Mouse (Mus musculus) hematopoietic multipotent progenitor cell, adult 10-12 weeks (in vitro differentiated cells): ENCODE results near the gene Pttg1. TPM values are rescaled to one million over a fixed set of nuclear protein-coding genes. Genes with fewer than 3 reads are reported as not detected.

Experiments used
- polyA plus RNA-seq: library from polyadenylated mRNA; stranded (reverse); fragments of >175 nt; gene quantifications from 2 replicates; pipeline ENCODE4 v1.2.3, GENCODE M21; 2012; ENCODE audit warnings: low replicate concordance

Gene Pttg1
- polyA plus RNA-seq: 5.7 and 7.8 TPM in 2 replicates

DNA sequence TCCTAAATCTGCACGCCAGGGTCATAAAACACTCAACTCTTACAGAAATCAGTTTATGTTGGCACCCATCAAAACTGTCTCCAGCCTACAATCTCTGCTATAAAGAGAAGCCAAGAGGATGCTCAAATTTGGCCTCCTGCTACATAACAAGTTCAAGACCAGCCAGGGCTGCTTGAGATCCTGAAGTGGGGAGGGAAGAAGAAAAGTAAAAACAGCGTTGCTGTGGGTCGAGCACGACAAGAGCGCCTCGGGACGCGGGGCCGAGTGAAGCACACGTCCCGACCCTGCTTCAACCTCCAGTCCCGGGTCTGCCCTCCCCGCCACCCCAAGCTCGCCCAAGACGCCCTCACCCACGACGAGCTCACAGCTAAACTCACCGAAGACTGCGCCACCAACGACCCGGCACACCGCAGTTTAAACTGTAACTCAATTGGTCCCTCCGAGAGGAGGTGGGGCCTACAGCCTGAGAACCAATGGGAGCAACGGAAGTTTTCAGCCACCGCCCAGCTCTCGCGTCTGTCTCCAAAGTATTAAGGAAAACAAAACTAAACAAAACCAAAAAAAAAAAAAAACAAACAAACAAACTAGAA, at the start of gene Pttg1:
Pttg1 (minus strand) TSS at position 428 of the 590 bp plus-strand sequence.

DNA sequence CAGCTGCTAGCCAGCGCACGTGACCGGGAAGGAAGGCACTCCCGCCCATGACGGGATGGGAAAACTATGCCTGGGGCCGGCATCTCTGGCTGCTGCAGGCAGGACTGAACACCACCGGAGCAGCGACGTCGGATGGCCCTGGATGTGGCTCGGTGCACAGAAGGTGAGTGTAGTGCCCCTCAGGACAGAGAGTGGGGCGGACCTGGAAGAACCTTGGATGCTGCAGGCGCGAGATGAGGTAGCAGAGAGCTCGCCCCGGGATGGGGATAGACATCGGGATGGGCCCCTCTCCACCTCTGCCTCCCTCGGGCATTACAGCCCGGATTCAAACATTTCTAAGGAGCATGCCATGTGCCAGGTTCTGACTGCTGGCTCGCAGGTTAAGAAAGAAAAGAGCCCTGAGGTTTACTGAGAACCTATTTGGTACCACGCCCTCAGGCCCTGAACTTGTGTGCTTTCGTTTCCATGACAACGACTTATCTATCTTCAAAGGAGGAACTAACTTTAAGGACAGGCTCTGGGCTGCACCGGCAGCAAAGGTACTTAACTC, 48.2 kb upstream of the Pttg1 start, which contains the start of gene C1qtnf2:
C1qtnf2 (plus strand) TSS at position 52 of the 550 bp plus-strand sequence.

DNA sequence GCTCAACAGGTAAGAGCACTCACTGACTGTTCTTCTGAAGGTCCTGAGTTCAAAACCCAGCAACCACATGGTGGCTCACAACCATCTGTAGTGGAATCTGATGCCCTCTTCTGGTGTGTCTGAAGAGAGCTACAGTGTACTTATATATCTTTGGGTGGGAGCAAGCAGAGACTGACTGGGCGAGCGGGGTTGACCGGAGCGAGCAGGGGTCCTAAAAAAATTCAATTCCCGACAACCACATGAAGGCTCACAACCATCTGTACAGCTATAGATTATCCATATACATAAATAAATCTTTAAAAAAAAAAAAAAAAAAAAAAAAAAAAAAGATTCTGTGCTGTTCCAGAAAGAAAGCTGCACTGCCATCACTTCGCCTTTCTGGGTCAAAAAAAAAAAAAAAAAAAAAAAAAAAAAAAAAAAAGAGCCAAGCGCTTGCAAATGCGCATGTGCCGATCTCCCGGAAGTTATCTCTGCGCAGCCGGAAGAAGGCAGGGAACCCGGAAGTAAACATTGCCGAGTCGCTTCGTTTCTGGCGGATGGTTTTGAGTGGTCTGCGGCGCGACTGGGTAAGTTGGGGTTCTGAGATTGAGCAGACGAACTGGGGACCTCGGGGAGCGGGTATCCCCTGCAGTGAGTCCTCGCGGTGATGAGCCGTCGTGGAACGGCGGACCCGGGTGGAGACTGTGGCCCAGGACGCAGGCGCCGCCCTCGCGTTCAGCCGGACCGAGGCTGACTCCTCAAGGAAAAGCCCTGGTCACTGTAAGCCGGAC, 7.4 kb upstream of the Pttg1 start, which contains the start of gene Slu7:
Slu7 (plus strand) TSS at position 491 of the 770 bp plus-strand sequence.

Other genes with a start within 250 kb of the Pttg1 start
- 2.9 and 8.1 TPM in 2 replicates for gene Slu7, start 7.5 kb upstream of the Pttg1 start, polyA plus RNA-seq
- gene C1qtnf2, start 48.0 kb upstream of the Pttg1 start, polyA plus RNA-seq: 0.18 TPM in 1 of 2 replicates, not detected in the other
- gene Ccnjl, start 102.5 kb upstream of the Pttg1 start, polyA plus RNA-seq: 1.3 and 1.9 TPM in 2 replicates
- gene 4933415A04Rik, start 160.8 kb upstream of the Pttg1 start, polyA plus RNA-seq: not detected in 2 replicates
- gene Fabp6, start 175.3 kb upstream of the Pttg1 start, polyA plus RNA-seq: not detected in 2 replicates